ENCODE assay signal across 21 mouse cellular contexts in the genomic region with DNA sequence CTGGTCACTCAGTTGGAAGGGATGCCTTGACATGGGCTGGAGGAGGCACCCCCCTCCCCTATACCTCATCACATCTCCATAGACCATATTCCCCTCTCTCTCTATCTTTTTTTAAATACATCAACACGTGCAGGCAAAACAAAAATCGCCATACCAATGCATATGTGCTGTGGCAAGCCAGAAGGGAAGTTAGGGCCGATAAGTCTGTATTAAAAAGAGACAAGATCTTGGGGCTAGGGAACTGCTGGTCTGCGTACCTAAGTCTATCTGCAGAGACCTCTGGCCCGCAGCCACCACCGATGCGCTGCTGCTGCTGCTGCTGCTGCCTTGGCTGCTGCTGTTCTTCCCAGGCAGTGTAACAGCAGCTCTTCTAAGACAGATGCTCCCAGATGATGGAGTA. TPM values are rescaled to one million over a fixed set of nuclear protein-coding genes. Genes with fewer than 3 reads are reported as not detected.
"Had no signal": no experiment of that assay in that cellular context is flagged by ENCODE, and none has a peak within 500 bp of the region (broad histone marks: within the 10 kb centered on the region; RNA-seq: fewer than 3 reads in every experiment).

No protein-coding gene starts in this region.

- H3K9me3 ChIP-seq: kidney, embryonic 15.5 days; limb, embryonic 13.5 days; midbrain, embryonic 12.5 days; midbrain, embryonic 15.5 days; neural tube, embryonic 12.5 days; neural tube, embryonic 15.5 days had no signal

- H3K27me3 ChIP-seq: kidney, embryonic 15.5 days; limb, embryonic 13.5 days; midbrain, embryonic 15.5 days; neural tube, embryonic 12.5 days; neural tube, embryonic 15.5 days had no signal

- ATAC-seq: liver, postnatal 0 days; midbrain, embryonic 15.5 days had no signal

- H3K4me1 ChIP-seq: midbrain, embryonic 15.5 days had no signal

- H3K9ac ChIP-seq: kidney, embryonic 15.5 days; limb, embryonic 13.5 days; liver, embryonic 14.5 days; liver, postnatal 0 days; lung, embryonic 14.5 days; midbrain, embryonic 12.5 days; midbrain, embryonic 15.5 days; neural tube, embryonic 12.5 days; neural tube, embryonic 15.5 days had no signal

- H3K4me2 ChIP-seq: kidney, embryonic 15.5 days; limb, embryonic 13.5 days; liver, embryonic 11.5 days; lung, embryonic 14.5 days; midbrain, embryonic 12.5 days; midbrain, embryonic 15.5 days; neural tube, embryonic 12.5 days; neural tube, embryonic 15.5 days had no signal

- H3K27ac ChIP-seq: kidney, embryonic 15.5 days; liver, embryonic 14.5 days; macrophage; midbrain, embryonic 12.5 days; midbrain, embryonic 15.5 days; neural tube, embryonic 12.5 days; neural tube, embryonic 15.5 days had no signal

- DNase-seq: kidney, adult 11 months; kidney, adult 8-10 months; kidney, postnatal 10 days; kidney, postnatal 36 days; layer of hippocampus, postnatal 36 days; left cerebral cortex, postnatal 4 days; liver, postnatal 0 days; lung, embryonic 14.5 days; right cerebral cortex, adult 18-20 months; right cerebral cortex, postnatal 14 days; right cerebral cortex, postnatal 4 days; thymus, postnatal 4 days had no signal

- H3K4me3 ChIP-seq: kidney, embryonic 15.5 days; limb, embryonic 13.5 days; midbrain, embryonic 12.5 days; midbrain, embryonic 15.5 days; neural tube, embryonic 12.5 days; neural tube, embryonic 15.5 days had no signal

RNA-seq across cellular contexts. Expression of a gene that starts 30.0 kb away (rescaled TPM):
- polyA plus RNA-seq: macrophage had no signal

RNA-seq across cellular contexts. Expression of a gene that starts 44.4 kb away (rescaled TPM):
- polyA plus RNA-seq: macrophage had no signal
